Mouse (Mus musculus) thymus, postnatal 10 days (tissue): ENCODE data around the gene Bicral.

Experiments used
- DNase-seq, 2 experiments: peaks; one replicate each; pipeline ENCODE4 v3.0.0; 2021; ENCODE audit warnings: low spot score in 2 of 2

The Bicral gene

GRCm38 (mm10) chr17:46857903-46858748 lies at the start of gene Bicral:
Gene Bicral (minus strand): TSS chr17:46858482.
- peak; percentile 39 to 71 for DNase-seq

- peak; percentile 33 to 69 for DNase-seq
Measured at GRCm38 (mm10) chr17:46903876-46904490, 45.7 kb upstream of the Bicral start.

- DNase-seq: no peak
Measured at GRCm38 (mm10) chr17:46900941-46901340, 42.7 kb upstream of the Bicral start.

GRCm38 (mm10) chr17:46897221-46897950 lies 39.1 kb upstream of the Bicral start:
- DNase-seq: no peak

- DNase-seq: no peak
Measured at GRCm38 (mm10) chr17:46895426-46895825, 37.1 kb upstream of the Bicral start.

GRCm38 (mm10) chr17:46890843-46891594 lies 32.7 kb upstream of the Bicral start:
- peak; percentile 51 to 53 for DNase-seq

GRCm38 (mm10) chr17:46890116-46890815 lies 32.0 kb upstream of the Bicral start, which contains the start of gene Tbcc:
Gene Tbcc (plus strand): TSS chr17:46890684.
- DNase-seq: peak; percentile 96

- DNase-seq: peak; percentile 53 to 56
Measured at GRCm38 (mm10) chr17:46889450-46890084, 31.3 kb upstream of the Bicral start.

GRCm38 (mm10) chr17:46888511-46889212 lies 30.4 kb upstream of the Bicral start:
- DNase-seq: peak; percentile 34 to 68

GRCm38 (mm10) chr17:46885910-46886643 lies 27.8 kb upstream of the Bicral start:
- DNase-seq: no peak

- DNase-seq: no peak
Measured at GRCm38 (mm10) chr17:46885218-46885909, 27.1 kb upstream of the Bicral start.

- no peak for DNase-seq
Measured at GRCm38 (mm10) chr17:46884766-46885165, 26.5 kb upstream of the Bicral start.

GRCm38 (mm10) chr17:46883107-46883506 lies 24.8 kb upstream of the Bicral start:
- no peak for DNase-seq

- DNase-seq: no peak
Measured at GRCm38 (mm10) chr17:46881728-46882127, 23.4 kb upstream of the Bicral start.

- DNase-seq: no peak
Measured at GRCm38 (mm10) chr17:46880322-46880721, 22.0 kb upstream of the Bicral start.

GRCm38 (mm10) chr17:46879841-46880311 lies 21.6 kb upstream of the Bicral start:
- no peak for DNase-seq

GRCm38 (mm10) chr17:46877061-46877460 lies 18.8 kb upstream of the Bicral start:
- no peak for DNase-seq

- no peak for DNase-seq
Measured at GRCm38 (mm10) chr17:46876371-46876950, 18.2 kb upstream of the Bicral start.
